Comparison of ENCODE assay signal across 10 mouse cellular contexts in genomic region chr7:110950621-110950925, GRCm38 (mm10).
"Had no signal": no experiment of that assay in that cellular context is flagged by ENCODE, and none has a peak within 500 bp of the region (broad histone marks: within the 10 kb centered on the region; RNA-seq: fewer than 3 reads in every experiment).

No protein-coding gene starts in this region.

- H3K9ac ChIP-seq: liver, embryonic 14.5 days; midbrain, embryonic 13.5 days; stomach, embryonic 15.5 days had no signal

- H3K4me1 ChIP-seq: midbrain, embryonic 13.5 days; stomach, embryonic 15.5 days had no signal

- H3K4me2 ChIP-seq: midbrain, embryonic 13.5 days; stomach, embryonic 15.5 days had no signal

- H3K4me3 ChIP-seq: left cerebral cortex, adult 2 months; limb, embryonic 10.5 days; midbrain, embryonic 13.5 days; stomach, embryonic 15.5 days had no signal

- H3K36me3 ChIP-seq: limb, embryonic 10.5 days; midbrain, embryonic 13.5 days; stomach, embryonic 15.5 days had no signal

- DNase-seq: kidney, adult 2 months; lung, adult 2 months; right cerebral cortex, postnatal 14 days; thymus, postnatal 36 days had no signal

- ATAC-seq: midbrain, embryonic 13.5 days had no signal

- H3K27me3 ChIP-seq: midbrain, embryonic 13.5 days; stomach, embryonic 15.5 days had no signal

- H3K27ac ChIP-seq: left cerebral cortex, adult 2 months; limb, embryonic 10.5 days; liver, embryonic 14.5 days; macrophage; midbrain, embryonic 13.5 days; stomach, embryonic 15.5 days had no signal

- H3K9me3 ChIP-seq: limb, embryonic 10.5 days; midbrain, embryonic 13.5 days; stomach, embryonic 15.5 days had no signal
